Mouse (Mus musculus): Measurements from ENCODE around the gene Olfr1383. TPM values are rescaled to one million over a fixed set of nuclear protein-coding genes. Genes with fewer than 3 reads are reported as not detected.
"Not testable (repeated sequence)": the region's sequence is repeated elsewhere in the genome, so short reads cannot be mapped to it uniquely, and the experiment has no call there.

The Olfr1383 gene
- polyA plus RNA-seq (2012; rRNA removed): not detected in 2 replicates

- no peak within 1 kb of the TSS for H3K4me3 ChIP-seq (ENCODE audit: insufficient read depth, low read length)
- H3K4me1 ChIP-seq (ENCODE audit: control insufficient read depth, insufficient read depth, low read length): no peaks in the 10 kb centered on the region
- H3K27ac ChIP-seq (ENCODE audit: insufficient read depth, low read length): no peak within 1 kb of the TSS
- no peak for TF ChIP-seq CTCF (IDR thresholded peaks at IDR 0.05; ENCODE audit: extremely low read depth, insufficient read depth, low read length)
- no peak for TF ChIP-seq POLR2A (IDR thresholded peaks at IDR 0.05; ENCODE audit: extremely low read depth, insufficient read depth, low read length)
These were observed at the start of gene Olfr1383 for GRCm38 (mm10) chr11:49519348-49519747. Gene Olfr1383 (plus strand): TSS chr11:49519648.

- Histone ChIP-seq H3K27ac (ENCODE audit: insufficient read depth, low read length) (no peak overlapping the region), H3K4me1 (ENCODE audit: control insufficient read depth, insufficient read depth, low read length) (no peaks in the 10 kb centered on the region), H3K4me3 (ENCODE audit: insufficient read depth, low read length) (no peak overlapping the region)
- TF ChIP-seq POLR2A (IDR thresholded peaks at IDR 0.05; ENCODE audit: extremely low read depth, insufficient read depth, low read length): no peak
- no peak for TF ChIP-seq CTCF (IDR thresholded peaks at IDR 0.05; ENCODE audit: extremely low read depth, insufficient read depth, low read length)
These were observed 33.5 kb upstream of the Olfr1383 start for GRCm38 (mm10) chr11:49485973-49486372.

- H3K4me3 ChIP-seq (ENCODE audit: insufficient read depth, low read length); H3K27ac ChIP-seq (ENCODE audit: insufficient read depth, low read length); H3K4me1 ChIP-seq (ENCODE audit: control insufficient read depth, insufficient read depth, low read length): not testable (repeated sequence)
These were observed 30.7 kb upstream of the Olfr1383 start, which contains the start of gene Olfr1385 for GRCm38 (mm10) chr11:49488770-49489169. Gene Olfr1385 (plus strand): TSS chr11:49489070.

GRCm38 (mm10) chr11:49518086-49518485 is 1.4 kb upstream of the Olfr1383 start:
- TF ChIP-seq POLR2A (IDR thresholded peaks at IDR 0.05; ENCODE audit: extremely low read depth, insufficient read depth, low read length): no peak

GRCm38 (mm10) chr11:49527947-49528346 is 8.5 kb downstream of the Olfr1383 start, which contains the start of gene Olfr1382:
Gene Olfr1382 (plus strand): TSS chr11:49528247.
- Histone ChIP-seq H3K4me3 (ENCODE audit: insufficient read depth, low read length) (no peak within 1 kb of the TSS), H3K4me1 (ENCODE audit: control insufficient read depth, insufficient read depth, low read length) (no peaks in the 10 kb centered on the region), H3K27ac (ENCODE audit: insufficient read depth, low read length) (no peak within 1 kb of the TSS)
- TF ChIP-seq POLR2A (IDR thresholded peaks at IDR 0.05; ENCODE audit: extremely low read depth, insufficient read depth, low read length): no peak
- no peak for TF ChIP-seq CTCF (IDR thresholded peaks at IDR 0.05; ENCODE audit: extremely low read depth, insufficient read depth, low read length)

More at GRCm38 (mm10) chr11:49518086-49518485, 1.4 kb upstream of the Olfr1383 start:
- no peak overlapping the region for H3K27ac ChIP-seq (ENCODE audit: insufficient read depth, low read length)
- H3K4me1 ChIP-seq (ENCODE audit: control insufficient read depth, insufficient read depth, low read length): no peaks in the 10 kb centered on the region
- no peak overlapping the region for H3K4me3 ChIP-seq (ENCODE audit: insufficient read depth, low read length)

GRCm38 (mm10) chr11:49532761-49533160 is 13.3 kb downstream of the Olfr1383 start:
- Histone ChIP-seq H3K4me3 (ENCODE audit: insufficient read depth, low read length) (no peak overlapping the region), H3K27ac (ENCODE audit: insufficient read depth, low read length) (no peak overlapping the region), H3K4me1 (ENCODE audit: control insufficient read depth, insufficient read depth, low read length) (no peaks in the 10 kb centered on the region)
- TF ChIP-seq POLR2A (IDR thresholded peaks at IDR 0.05; ENCODE audit: extremely low read depth, insufficient read depth, low read length) (no peak), CTCF (IDR thresholded peaks at IDR 0.05; ENCODE audit: extremely low read depth, insufficient read depth, low read length) (no peak)

GRCm38 (mm10) chr11:49536631-49537030 is 17.2 kb downstream of the Olfr1383 start:
- H3K27ac ChIP-seq (ENCODE audit: insufficient read depth, low read length); H3K4me1 ChIP-seq (ENCODE audit: control insufficient read depth, insufficient read depth, low read length); H3K4me3 ChIP-seq (ENCODE audit: insufficient read depth, low read length): not testable (repeated sequence)
- peak; percentile 79 for TF ChIP-seq CTCF (IDR thresholded peaks at IDR 0.05; ENCODE audit: extremely low read depth, insufficient read depth, low read length)

GRCm38 (mm10) chr11:49543149-49543548 is 23.7 kb downstream of the Olfr1383 start, which contains the start of gene Olfr1381:
Gene Olfr1381 (plus strand): TSS chr11:49543449.
- H3K4me1 ChIP-seq (ENCODE audit: control insufficient read depth, insufficient read depth, low read length); H3K4me3 ChIP-seq (ENCODE audit: insufficient read depth, low read length); H3K27ac ChIP-seq (ENCODE audit: insufficient read depth, low read length): not testable (repeated sequence)

- not testable (repeated sequence) for H3K4me3 ChIP-seq (ENCODE audit: insufficient read depth, low read length); H3K27ac ChIP-seq (ENCODE audit: insufficient read depth, low read length); H3K4me1 ChIP-seq (ENCODE audit: control insufficient read depth, insufficient read depth, low read length)
- TF ChIP-seq CTCF (IDR thresholded peaks at IDR 0.05; ENCODE audit: extremely low read depth, insufficient read depth, low read length): peak; percentile 54
These were observed 34.6 kb downstream of the Olfr1383 start for GRCm38 (mm10) chr11:49554033-49554432.

- H3K27ac ChIP-seq (ENCODE audit: insufficient read depth, low read length); H3K4me1 ChIP-seq (ENCODE audit: control insufficient read depth, insufficient read depth, low read length); H3K4me3 ChIP-seq (ENCODE audit: insufficient read depth, low read length): not testable (repeated sequence)
These were observed 37.1 kb downstream of the Olfr1383 start, which contains the start of gene Olfr1380 for GRCm38 (mm10) chr11:49556578-49556977. Gene Olfr1380 (plus strand): TSS chr11:49556878.

- H3K27ac ChIP-seq (ENCODE audit: insufficient read depth, low read length); H3K4me3 ChIP-seq (ENCODE audit: insufficient read depth, low read length); H3K4me1 ChIP-seq (ENCODE audit: control insufficient read depth, insufficient read depth, low read length): not testable (repeated sequence)
These were observed 55.6 kb downstream of the Olfr1383 start for GRCm38 (mm10) chr11:49575054-49575453.

Other genes starting within 250 kb of the Olfr1383 start
- gene Olfr1393, start 241.3 kb upstream of the Olfr1383 start, polyA plus RNA-seq (2012; rRNA removed): 0.15 and 0.73 TPM in 2 replicates
- 0.04 and 0.17 TPM in 2 replicates for gene Olfr1392, start 234.4 kb upstream of the Olfr1383 start, polyA plus RNA-seq (2012; rRNA removed)
- not detected in 2 replicates for gene Olfr10, start 214.9 kb upstream of the Olfr1383 start, polyA plus RNA-seq (2012; rRNA removed)
- gene Olfr1391, start 196.9 kb upstream of the Olfr1383 start, polyA plus RNA-seq (2012; rRNA removed): not detected in 2 replicates
- not detected in 2 replicates for gene Olfr1390, start 184.5 kb upstream of the Olfr1383 start, polyA plus RNA-seq (2012; rRNA removed)
- gene Olfr1389, start 96.6 kb upstream of the Olfr1383 start, polyA plus RNA-seq (2012; rRNA removed): not detected in 2 replicates
- 0.09 and 0.13 TPM in 2 replicates for gene Olfr1388, start 83.0 kb upstream of the Olfr1383 start, polyA plus RNA-seq (2012; rRNA removed)
- not detected in 2 replicates for gene Olfr1387, start 64.3 kb upstream of the Olfr1383 start, polyA plus RNA-seq (2012; rRNA removed)
- gene Olfr1386, start 54.6 kb upstream of the Olfr1383 start, polyA plus RNA-seq (2012; rRNA removed): not detected in 2 replicates
- gene Olfr1385, start 30.6 kb upstream of the Olfr1383 start, polyA plus RNA-seq (2012; rRNA removed): not detected in 2 replicates
- not detected in 2 replicates for gene Olfr1384, start 12.9 kb upstream of the Olfr1383 start, polyA plus RNA-seq (2012; rRNA removed)
- gene Olfr1382, start 8.6 kb downstream of the Olfr1383 start, polyA plus RNA-seq (2012; rRNA removed): not detected in 2 replicates
- gene Olfr1381, start 23.8 kb downstream of the Olfr1383 start, polyA plus RNA-seq (2012; rRNA removed): not detected in 2 replicates
- not detected in 2 replicates for gene Olfr1380, start 37.2 kb downstream of the Olfr1383 start, polyA plus RNA-seq (2012; rRNA removed)
- 1.9 and 2.1 TPM in 2 replicates for gene Flt4, start 89.6 kb downstream of the Olfr1383 start, polyA plus RNA-seq (2012; rRNA removed)
- 0.55 TPM in 1 of 2 replicates, not detected in the other for gene Scgb3a1, start 144.0 kb downstream of the Olfr1383 start, polyA plus RNA-seq (2012; rRNA removed)
- 24.4 and 27.4 TPM in 2 replicates for gene Cnot6, start 193.1 kb downstream of the Olfr1383 start, polyA plus RNA-seq (2012; rRNA removed)

All from cortical plate, adult 2 months (tissue).